Mouse (Mus musculus): ENCODE measurements around the gene Sptbn1.

- TF ChIP-seq EP300 (IDR thresholded peaks at IDR 0.05; ENCODE audit: low read depth): no peak
- TF ChIP-seq CTCF (IDR thresholded peaks at IDR 0.05; ENCODE audit: low read depth): no peak
Measured at GRCm38 (mm10) chr11:30148888-30149287, 119.1 kb downstream of the Sptbn1 start.

All from heart, postnatal 0 days (tissue).